Mouse (Mus musculus) MEL (cell line): ENCODE results near the gene Ggta1. TPM values are rescaled to one million over a fixed set of nuclear protein-coding genes. Genes with fewer than 3 reads are reported as not detected.
A peak's percentile ranks its signal among the peaks of the same experiment; 100 is the strongest.

ENCODE experiments used
- DNase-seq: peaks from one replicate; pipeline ENCODE4 v3.0.0; 2011; ENCODE audit warnings: low read depth, low spot score
- H3K27ac ChIP-seq: 2 replicates; pipeline ENCODE4 v1.5.1; 2012; ENCODE audit warnings: low read depth, mild to moderate bottlenecking, control low read depth, low read length, moderate library complexity; ENCODE audit not compliant: control insufficient read depth
- H3K27me3 ChIP-seq, 2 experiments: fragments of 150-350 bp in 1 of 2; sonication (generic) in 1 of 2; 2 replicates each; pipeline ENCODE4 v1.6.1; 2012; ENCODE audit warnings: low read length in 2 of 2, mild to moderate bottlenecking in 2 of 2, improper control_type of control experiment in 1 of 2, moderate library complexity in 1 of 2; ENCODE audit not compliant: insufficient read depth in 2 of 2, control insufficient read depth in 1 of 2
- H3K36me3 ChIP-seq, 2 experiments: 2 replicates each; pipeline ENCODE4 v1.6.1; 2012 to 2014; ENCODE audit warnings: low read length in 2 of 2, improper control_type of control experiment in 1 of 2, inconsistent platforms in 1 of 2, mild to moderate bottlenecking in 1 of 2; ENCODE audit not compliant: insufficient read depth in 2 of 2, control insufficient read depth in 1 of 2
- H3K4me1 ChIP-seq, 2 experiments: fragments of 150-350 bp in 1 of 2; sonication (generic) in 1 of 2; 2 replicates each; pipeline ENCODE4 v1.6.1; 2012; ENCODE audit warnings: low read length in 2 of 2, improper control_type of control experiment in 1 of 2, mild to moderate bottlenecking in 1 of 2; ENCODE audit not compliant: insufficient read depth in 2 of 2, control insufficient read depth in 1 of 2
- H3K4me3 ChIP-seq, 2 experiments: fragments of 150-350 bp in 1 of 2; sonication (generic) in 1 of 2; 2 replicates each; pipeline ENCODE4 v1.5.1; 2012; ENCODE audit warnings: low read depth in 2 of 2, low read length in 2 of 2, mild to moderate bottlenecking in 2 of 2, moderate library complexity in 2 of 2, control low read depth in 1 of 2, improper control_type of control experiment in 1 of 2; ENCODE audit not compliant: control insufficient read depth in 1 of 2, insufficient read depth in 1 of 2
- H3K79me2 ChIP-seq: 2 replicates; pipeline ENCODE4 v1.6.1; 2012; ENCODE audit warnings: mild to moderate bottlenecking, low read length, moderate library complexity; ENCODE audit not compliant: control insufficient read depth, poor library complexity, insufficient read depth
- H3K9ac ChIP-seq: 2 replicates; pipeline ENCODE4 v1.6.1; 2012; ENCODE audit warnings: low read depth, mild to moderate bottlenecking, control low read depth, low read length, moderate library complexity; ENCODE audit not compliant: control insufficient read depth, poor library complexity, severe bottlenecking
- H3K9me3 ChIP-seq: fragments of 150-350 bp; sonication (generic); replicated peaks from 2 replicates; pipeline ENCODE4 v1.6.1; 2012; ENCODE audit warnings: mild to moderate bottlenecking, low read length, improper control_type of control experiment, moderate library complexity; ENCODE audit not compliant: insufficient read depth
- CTCF ChIP-seq, 3 experiments: IDR thresholded peaks in 2 of 3; conservative IDR thresholded peaks in 1 of 3; 2 replicates each; pipeline ENCODE4 v1.5.1; 2011 to 2012; ENCODE audit warnings: low read length in 3 of 3, low read depth in 2 of 3, mild to moderate bottlenecking in 2 of 3, improper control_type of control experiment in 1 of 3, inconsistent platforms in 1 of 3, mixed read lengths in 1 of 3, moderate library complexity in 1 of 3; ENCODE audit not compliant: control insufficient read depth in 1 of 3, insufficient read depth in 1 of 3, poor library complexity in 1 of 3, severe bottlenecking in 1 of 3
- ELF1 ChIP-seq: IDR thresholded peaks from 2 replicates; pipeline ENCODE4 v1.6.1; 2014; ENCODE audit warnings: low read depth, mild to moderate bottlenecking, inconsistent platforms, low read length, improper control_type of control experiment, moderate library complexity
- EP300 ChIP-seq, 2 experiments: IDR thresholded peaks; 2 replicates each; pipeline ENCODE4 v1.6.1; 2011; ENCODE audit warnings: improper control_type of control experiment in 2 of 2, low read length in 2 of 2, low read depth in 1 of 2, mild to moderate bottlenecking in 1 of 2
- GABPA ChIP-seq: IDR thresholded peaks from 2 replicates; pipeline ENCODE4 v1.6.1; 2012; ENCODE audit warnings: low read depth, mild to moderate bottlenecking, inconsistent platforms, low read length, improper control_type of control experiment, moderate library complexity
- HCFC1 ChIP-seq: IDR thresholded peaks from 2 replicates; pipeline ENCODE4 v1.6.1; 2012; ENCODE audit warnings: low read depth, mild to moderate bottlenecking, inconsistent platforms, low read length, improper control_type of control experiment, moderate library complexity
- MEF2A ChIP-seq: IDR thresholded peaks from 2 replicates; pipeline ENCODE4 v1.6.1; 2014; ENCODE audit warnings: low read depth, mild to moderate bottlenecking, inconsistent platforms, low read length, improper control_type of control experiment; ENCODE audit not compliant: poor library complexity, insufficient replicate concordance, severe bottlenecking; ENCODE audit errors: extremely low read depth
- MXI1 ChIP-seq: IDR thresholded peaks from 2 replicates; pipeline ENCODE4 v1.6.1; 2011; ENCODE audit warnings: mild to moderate bottlenecking, low read depth, low read length, improper control_type of control experiment
- MYB ChIP-seq: IDR thresholded peaks from 2 replicates; pipeline ENCODE4 v1.6.1; 2011; ENCODE audit warnings: mild to moderate bottlenecking, low read depth, low read length, improper control_type of control experiment
- MYC ChIP-seq: IDR thresholded peaks from 2 replicates; pipeline ENCODE4 v1.6.1; 2011; ENCODE audit warnings: low read depth, mild to moderate bottlenecking, low read length, improper control_type of control experiment, moderate library complexity
- NELFE ChIP-seq: IDR thresholded peaks from 2 replicates; pipeline ENCODE4 v1.6.1; 2011; ENCODE audit warnings: low read depth, low read length, improper control_type of control experiment
- RAD21 ChIP-seq: IDR thresholded peaks from 2 replicates; pipeline ENCODE4 v1.6.1; 2011; ENCODE audit warnings: mild to moderate bottlenecking, low read depth, low read length, improper control_type of control experiment
- RCOR1 ChIP-seq: IDR thresholded peaks from 2 replicates; pipeline ENCODE4 v1.6.1; 2012; ENCODE audit warnings: low read depth, mild to moderate bottlenecking, inconsistent platforms, low read length, improper control_type of control experiment
- SIN3A ChIP-seq: IDR thresholded peaks from 2 replicates; pipeline ENCODE4 v1.6.1; 2012; ENCODE audit warnings: low read length, improper control_type of control experiment, inconsistent platforms
- SMC3 ChIP-seq: IDR thresholded peaks from 2 replicates; pipeline ENCODE4 v1.6.1; 2011; ENCODE audit warnings: low read depth, low read length, improper control_type of control experiment
- TAL1 ChIP-seq: IDR thresholded peaks from 2 replicates; pipeline ENCODE4 v1.6.1; 2012; ENCODE audit warnings: mild to moderate bottlenecking, inconsistent platforms, low read length, moderate library complexity, mixed read lengths
- ZC3H11A ChIP-seq: IDR thresholded peaks from 2 replicates; pipeline ENCODE4 v1.6.1; 2012; ENCODE audit warnings: low read depth, mild to moderate bottlenecking, inconsistent platforms, low read length, improper control_type of control experiment
- ZNF384 ChIP-seq: IDR thresholded peaks from 2 replicates; pipeline ENCODE4 v1.6.1; 2012; ENCODE audit warnings: low read depth, mild to moderate bottlenecking, inconsistent platforms, low read length, improper control_type of control experiment
- polyA plus RNA-seq, 2 experiments: library from polyadenylated mRNA; stranded (reverse) in 1 of 2; unstranded in 1 of 2; fragments of >175 nt in 1 of 2; fragments of >200 nt in 1 of 2; gene quantifications; 2 replicates each; pipeline versions ENCODE4 v1.2.1 to v1.2.4; 2012; ENCODE audit warnings: low replicate concordance in 2 of 2, low read depth in 1 of 2; ENCODE audit not compliant: insufficient read length in 2 of 2, insufficient read depth in 1 of 2, missing spikeins in 1 of 2
- total RNA-seq: library from RNA; depleted of rRNA; stranded (reverse); fragments of 300-350 nt; gene quantifications from 2 replicates; pipeline ENCODE4 v1.2.3, GENCODE M21; 2012; rRNA removed

Ggta1 gene
- total RNA-seq = 23.6 and 30.7 TPM in 2 replicates
- polyA plus RNA-seq = 10 to 100 TPM in 1 of 2 experiments, not detected in 1; 29.2 TPM

DNA sequence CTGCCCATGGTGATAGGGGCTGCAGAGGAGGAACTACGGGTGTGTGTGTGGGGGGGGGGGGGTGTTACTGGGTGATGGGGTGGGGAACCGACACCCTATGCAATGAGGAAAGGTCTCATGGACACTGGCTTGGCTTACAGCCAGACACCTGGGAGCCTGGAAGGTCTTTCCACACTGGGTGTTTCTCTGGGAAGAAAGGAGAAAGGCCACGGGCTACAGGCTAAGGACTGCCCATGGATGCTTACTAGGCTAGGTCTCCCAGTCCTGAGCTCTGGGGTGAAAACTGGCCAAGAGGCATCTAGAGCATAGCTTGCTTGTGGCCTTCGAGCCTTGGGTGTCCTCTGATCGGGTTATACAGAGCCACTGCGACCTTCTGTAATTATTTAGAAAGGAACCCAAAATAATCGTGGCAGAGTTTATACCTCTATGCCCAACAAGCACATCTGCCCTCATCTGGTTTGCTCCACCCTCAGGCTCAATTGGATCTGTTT lies at the start of gene Ggta1:
Gene Ggta1, minus strand, starts transcription at position 441 of the 491 bp plus-strand sequence.
- no peaks in the 10 kb centered on the region for H3K9me3 ChIP-seq
- H3K27ac ChIP-seq = peak within 1 kb of the TSS; percentile 77
- peaks cover 0 to 17% of the 10 kb centered on the region in 2 experiments; a peak in 2 of 4 replicates for H3K4me1 ChIP-seq
- peak within 1 kb of the TSS; percentile 78 to 85 for H3K4me3 ChIP-seq
- peaks cover 21% of the 10 kb centered on the region for H3K79me2 ChIP-seq
- H3K36me3 ChIP-seq = peaks cover 0 to 3% of the 10 kb centered on the region in 2 experiments; a peak in 2 of 4 replicates
- TF ChIP-seq MYC = no peak
- no peak; the same call in 1 of the 2 replicates for TF ChIP-seq NELFE
- TF ChIP-seq SIN3A = peak; percentile 0; the same call in 1 of the 2 replicates
- H3K9ac ChIP-seq = peak within 1 kb of the TSS; percentile 86
- peak; percentile 62 for DNase-seq
- no peaks in the 10 kb centered on the region for H3K27me3 ChIP-seq

GRCm38 (mm10) chr2:35512226-35512625 lies 49.2 kb upstream of the Ggta1 start:
- peaks cover 16 to 39% of the 10 kb centered on the region in 2 experiments for H3K4me1 ChIP-seq
- DNase-seq = no peak

DNA sequence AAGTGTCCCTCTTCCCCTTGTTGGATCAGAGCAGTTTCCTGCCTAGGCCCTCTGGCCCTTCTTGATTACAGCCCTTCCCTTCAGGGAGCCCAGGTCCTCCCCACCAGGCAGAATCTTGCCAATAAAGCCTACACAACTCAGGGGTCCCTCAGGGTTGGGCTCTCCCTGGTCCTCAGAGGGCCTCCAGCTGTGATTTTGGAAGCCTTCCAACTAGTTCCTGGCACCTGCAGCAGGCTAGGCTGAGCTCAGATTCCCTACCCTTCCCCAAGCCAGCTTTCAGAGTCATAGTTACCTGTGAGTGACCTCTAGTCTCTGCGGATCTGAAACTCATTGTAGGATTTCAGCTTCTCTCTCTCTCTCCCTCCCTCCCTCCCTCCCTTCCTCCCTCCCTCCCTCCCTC lies 47.9 kb upstream of the Ggta1 start:
- peaks cover 16 to 43% of the 10 kb centered on the region in 2 experiments for H3K4me1 ChIP-seq
- H3K27ac ChIP-seq = no peak overlapping the region

More at GRCm38 (mm10) chr2:35512226-35512625, 49.2 kb upstream of the Ggta1 start:
- Histone ChIP-seq H3K9ac (no peak overlapping the region), H3K79me2 (no peaks in the 10 kb centered on the region), H3K27ac (no peak overlapping the region), H3K36me3 (peaks cover 0 to 27% of the 10 kb centered on the region in 2 experiments; a peak in 2 of 4 replicates), H3K9me3 (no peaks in the 10 kb centered on the region), H3K27me3 (no peaks in the 10 kb centered on the region), H3K4me3 (no peak overlapping the region)
- TF ChIP-seq MXI1 (no peak), MEF2A (no peak), ZNF384 (peak; percentile 55), CTCF (IDR thresholded peaks at IDR 0.05 in 2 of 3, conservative IDR thresholded peaks at IDR 0.05 in 1 of 3; ENCODE audit: control insufficient read depth in 1 of 3, insufficient read depth in 1 of 3, low read depth in 2 of 3, low read length in 3 of 3, poor library complexity in 1 of 3, severe bottlenecking in 1 of 3) (peak; percentile 24 to 63 (median 48)), MYB (no peak), MYC (0 out of 2 replicates have a peak, but pooled peaks have one; percentile 19), SMC3 (peak; percentile 57), ZC3H11A (peak; percentile 51), RCOR1 (no peak), RAD21 (peak; percentile 69), HCFC1 (no peak)

More for the DNA sequence above, 47.9 kb upstream of the Ggta1 start:
- Histone ChIP-seq H3K27me3 (no peaks in the 10 kb centered on the region), H3K79me2 (no peaks in the 10 kb centered on the region), H3K4me3 (no peak overlapping the region), H3K36me3 (peaks cover 0 to 32% of the 10 kb centered on the region in 2 experiments; a peak in 2 of 4 replicates), H3K9ac (no peak overlapping the region), H3K9me3 (no peaks in the 10 kb centered on the region)
- DNase-seq = peak; percentile 44
- TF ChIP-seq GABPA (no peak), RCOR1 (0 out of 2 replicates have a peak, but pooled peaks have one; percentile 12), EP300 (IDR thresholded peaks at IDR 0.05; ENCODE audit: low read depth in 1 of 2, low read length in 2 of 2) (peak; percentile 22 to 37; a peak in 1 of 4 replicates), ELF1 (no peak), SMC3 (no peak), TAL1 (peak; percentile 51)
